Mouse (Mus musculus) erythroblast, embryonic 14.5 days (primary cell): ENCODE measurements around the gene Fhad1.

ENCODE experiments used
- GATA1 ChIP-seq: IDR thresholded peaks from 2 replicates; pipeline ENCODE4 v1.6.1; 2012; ENCODE audit warnings: low read length, inconsistent platforms, mixed read lengths
- TAL1 ChIP-seq: IDR thresholded peaks from 3 replicates; pipeline ENCODE4 v1.6.1; 2012; ENCODE audit warnings: low read length, inconsistent platforms, mixed read lengths

GRCm38 (mm10) chr4:141875481-141876108 lies 139.3 kb downstream of the Fhad1 start:
- TF ChIP-seq GATA1 = no peak
- TF ChIP-seq TAL1 = no peak
